28 mouse cellular contexts compared by ENCODE assay signal in genomic region chr5:74827944-74828343, GRCm38 (mm10).
DNase-seq lines count a peak whose midpoint lies in the region; ATAC-seq and TF ChIP-seq lines count a peak whose summit lies in the region.
"Had no signal": no experiment of that assay in that cellular context is flagged by ENCODE, and none has a peak within 500 bp of the region (broad histone marks: within the 10 kb centered on the region; RNA-seq: fewer than 3 reads in every experiment).

No protein-coding gene starts in this region.

- no peaks in the 10 kb centered on the region for H3K9me3 ChIP-seq in intestine, embryonic 14.5 days (ENCODE audit: control insufficient read depth, low read length)
- H3K9me3 ChIP-seq in intestine, postnatal 0 days (ENCODE audit: control insufficient read depth): no peaks in the 10 kb centered on the region
- no peaks in the 10 kb centered on the region for H3K9me3 ChIP-seq in midbrain, postnatal 0 days (ENCODE audit: low read length)
- H3K9me3 ChIP-seq in midbrain, embryonic 14.5 days (ENCODE audit: control insufficient read depth, low read length): no peaks in the 10 kb centered on the region
- no peaks in the 10 kb centered on the region for H3K9me3 ChIP-seq in limb, embryonic 10.5 days (replicated peaks)
- H3K9me3 ChIP-seq: heart, embryonic 15.5 days; hindbrain, embryonic 15.5 days; midbrain, embryonic 12.5 days had no signal

- intact Hi-C loops in left cerebral cortex, postnatal 36 days (cut with DNase I): no loop called here

- TF ChIP-seq CTCF in intestine, postnatal 0 days (IDR thresholded peaks at IDR 0.05; ENCODE audit: low read depth): no peak
- TF ChIP-seq CTCF in midbrain, postnatal 0 days (IDR thresholded peaks at IDR 0.05): no peak

- no peak overlapping the region for H3K27ac ChIP-seq in intestine, embryonic 14.5 days (ENCODE audit: low read depth)
- H3K27ac ChIP-seq in intestine, postnatal 0 days (ENCODE audit: low read depth, low read length): no peak overlapping the region
- H3K27ac ChIP-seq in midbrain, postnatal 0 days (ENCODE audit: low read depth, low read length): no peak overlapping the region
- no peak overlapping the region for H3K27ac ChIP-seq in midbrain, embryonic 14.5 days (replicated peaks; ENCODE audit: low read depth, low read length)
- H3K27ac ChIP-seq in limb, embryonic 10.5 days: peak overlapping the region; percentile 80
- H3K27ac ChIP-seq: heart, adult 2 months; heart, embryonic 15.5 days; hindbrain, embryonic 15.5 days; midbrain, embryonic 12.5 days had no signal

- H3K4me2 ChIP-seq in intestine, embryonic 14.5 days (ENCODE audit: low read length): no peak overlapping the region
- no peak overlapping the region for H3K4me2 ChIP-seq in intestine, postnatal 0 days (replicated peaks; ENCODE audit: low read depth)
- no peak overlapping the region for H3K4me2 ChIP-seq in midbrain, postnatal 0 days (ENCODE audit: low read depth, low read length, poor library complexity, severe bottlenecking)
- H3K4me2 ChIP-seq in midbrain, embryonic 14.5 days (ENCODE audit: low read length): no peak overlapping the region
- H3K4me2 ChIP-seq: heart, embryonic 15.5 days; hindbrain, embryonic 15.5 days; liver, embryonic 11.5 days; midbrain, embryonic 12.5 days had no signal

- ATAC-seq in intestine, embryonic 14.5 days (replicated peaks; ENCODE audit: low FRiP score, low TSS enrichment, low read depth): peak; percentile 59; the same call in 1 of the 2 replicates
- no peak for ATAC-seq in intestine, postnatal 0 days
- ATAC-seq in midbrain, postnatal 0 days (ENCODE audit: low FRiP score): no peak
- no peak for ATAC-seq in midbrain, embryonic 14.5 days (ENCODE audit: low FRiP score, low TSS enrichment)
- ATAC-seq: activated CD4-positive, CD25-positive, alpha-beta regulatory T cell, adult 4 months; CD4-positive, CD25-positive, alpha-beta regulatory T cell, adult 4 months; forebrain, embryonic 14.5 days had no signal

- DNase-seq in intestine, embryonic 14.5 days (ENCODE audit: low spot score): no peak
- DNase-seq in midbrain, postnatal 0 days (ENCODE audit: low spot score): peak; percentile 19
- DNase-seq in midbrain, embryonic 14.5 days: no peak
- no peak for DNase-seq in limb, embryonic 10.5 days (ENCODE audit: low spot score)
- no peak for DNase-seq in layer of hippocampus, adult 18-20 months (ENCODE audit: low spot score in 2 of 2)
- DNase-seq in left cerebral cortex, postnatal 36 days (ENCODE audit: low spot score in 2 of 2): no peak
- DNase-seq: adrenal gland, postnatal 14 days; cerebellum, adult 11 months; cerebellum, postnatal 14 days; gastrocnemius, postnatal 14 days; heart, adult 2 months; heart, postnatal 4 days; kidney, adult 18-20 months; layer of hippocampus, postnatal 36 days; lung, adult 18-20 months; lung, postnatal 36 days; right cerebral cortex, postnatal 4 days; thymus, postnatal 25 days had no signal

- H3K9ac ChIP-seq in intestine, embryonic 14.5 days (ENCODE audit: low read length): no peak overlapping the region
- H3K9ac ChIP-seq in intestine, postnatal 0 days (ENCODE audit: low read depth, low read length): no peak overlapping the region
- H3K9ac ChIP-seq in midbrain, postnatal 0 days (replicated peaks; ENCODE audit: low read length, poor library complexity, severe bottlenecking): no peak overlapping the region
- no peak overlapping the region for H3K9ac ChIP-seq in midbrain, embryonic 14.5 days (replicated peaks; ENCODE audit: low read length)
- H3K9ac ChIP-seq: heart, embryonic 15.5 days; hindbrain, embryonic 15.5 days; midbrain, embryonic 12.5 days had no signal

- H3K4me3 ChIP-seq in intestine, embryonic 14.5 days (ENCODE audit: low read depth, low read length): no peak overlapping the region
- H3K4me3 ChIP-seq in intestine, postnatal 0 days (ENCODE audit: low read depth, low read length): no peak overlapping the region
- H3K4me3 ChIP-seq in midbrain, postnatal 0 days (ENCODE audit: low read depth, low read length): no peak overlapping the region
- H3K4me3 ChIP-seq in midbrain, embryonic 14.5 days (replicated peaks; ENCODE audit: low read depth, low read length): no peak overlapping the region
- no peak overlapping the region for H3K4me3 ChIP-seq in limb, embryonic 10.5 days
- H3K4me3 ChIP-seq: erythroblast, embryonic 14.5 days; heart, adult 2 months; heart, embryonic 15.5 days; hindbrain, embryonic 15.5 days; midbrain, embryonic 12.5 days; myocyte had no signal

- no peaks in the 10 kb centered on the region for H3K36me3 ChIP-seq in intestine, embryonic 14.5 days (ENCODE audit: control insufficient read depth, insufficient read depth, low read length)
- H3K36me3 ChIP-seq in intestine, postnatal 0 days (ENCODE audit: control insufficient read depth, insufficient read depth): no peaks in the 10 kb centered on the region
- no peaks in the 10 kb centered on the region for H3K36me3 ChIP-seq in midbrain, postnatal 0 days (ENCODE audit: insufficient read depth, low read length)
- no peaks in the 10 kb centered on the region for H3K36me3 ChIP-seq in midbrain, embryonic 14.5 days (ENCODE audit: control insufficient read depth, insufficient read depth, low read length)
- H3K36me3 ChIP-seq in limb, embryonic 10.5 days: no peaks in the 10 kb centered on the region
- H3K36me3 ChIP-seq: heart, embryonic 15.5 days; hindbrain, embryonic 15.5 days; midbrain, embryonic 12.5 days had no signal

- peaks cover 15% of the 10 kb centered on the region; the same call in 1 of the 2 replicates for H3K4me1 ChIP-seq in intestine, embryonic 14.5 days (replicated peaks; ENCODE audit: control insufficient read depth, insufficient read depth, low read length)
- no peaks in the 10 kb centered on the region for H3K4me1 ChIP-seq in intestine, postnatal 0 days (replicated peaks; ENCODE audit: control insufficient read depth, insufficient read depth, low read length)
- no peaks in the 10 kb centered on the region for H3K4me1 ChIP-seq in midbrain, postnatal 0 days (ENCODE audit: insufficient read depth, low read length)
- H3K4me1 ChIP-seq in midbrain, embryonic 14.5 days (ENCODE audit: control insufficient read depth, insufficient read depth, low read length): no peaks in the 10 kb centered on the region
- H3K4me1 ChIP-seq in limb, embryonic 10.5 days: peaks cover 51% of the 10 kb centered on the region
- H3K4me1 ChIP-seq: heart, embryonic 15.5 days; midbrain, embryonic 12.5 days had no signal

- no peaks in the 10 kb centered on the region for H3K27me3 ChIP-seq in intestine, embryonic 14.5 days (replicated peaks; ENCODE audit: control insufficient read depth, insufficient read depth, low read length)
- no peaks in the 10 kb centered on the region for H3K27me3 ChIP-seq in intestine, postnatal 0 days (replicated peaks; ENCODE audit: control insufficient read depth, insufficient read depth, low read length)
- H3K27me3 ChIP-seq in midbrain, postnatal 0 days (ENCODE audit: insufficient read depth, low read length): no peaks in the 10 kb centered on the region
- H3K27me3 ChIP-seq in midbrain, embryonic 14.5 days (ENCODE audit: control insufficient read depth, insufficient read depth, low read length): no peaks in the 10 kb centered on the region
- no peaks in the 10 kb centered on the region for H3K27me3 ChIP-seq in limb, embryonic 10.5 days (ENCODE audit: low read depth, poor library complexity, severe bottlenecking)
- H3K27me3 ChIP-seq: hindbrain, embryonic 15.5 days; midbrain, embryonic 12.5 days had no signal

- 25% methylated on average over 4 of the region's 4 CpGs for WGBS in intestine, embryonic 14.5 days
- WGBS in intestine, postnatal 0 days: 36% methylated on average over 4 of the region's 4 CpGs
- WGBS in midbrain, postnatal 0 days: 66% methylated on average over 4 of the region's 4 CpGs
- WGBS in midbrain, embryonic 14.5 days: 74% methylated on average over 4 of the region's 4 CpGs
- 21% methylated on average over 4 of the region's 4 CpGs for WGBS in limb, embryonic 10.5 days
